Mouse (Mus musculus): ENCODE measurements at regions not wholly inside any gene's neighbourhood (a gene's known extent, or its start where the extent isn't known, plus 50 kb on each side); places are given as distances from the start of the nearest gene placed in this dataset.
"Not testable (repeated sequence)": the region's sequence is repeated elsewhere in the genome, so short reads cannot be mapped to it uniquely, and the experiment has no call there.

GRCm38 (mm10) chr1:157740725-157741665 is 234.5 kb downstream of the Sec16b start:
- DNase-seq, result no peak
- intact Hi-C loops (cut with DNase I), result no loop called here

- DNase-seq, result no peak
Observed at GRCm38 (mm10) chr1:157745611-157746010, 239.1 kb downstream of the Sec16b start.

GRCm38 (mm10) chr1:157755015-157755649 is 248.6 kb downstream of the Sec16b start:
- intact Hi-C loops (cut with DNase I), result no loop called here
- no peak for DNase-seq

More at GRCm38 (mm10) chr1:157745611-157746010, 239.1 kb downstream of the Sec16b start:
- intact Hi-C loops (cut with DNase I), result no loop called here

GRCm38 (mm10) chr1:157756977-157757376 is 250.4 kb downstream of the Sec16b start:
- no peak for DNase-seq
- intact Hi-C loops (cut with DNase I), result no loop called here

GRCm38 (mm10) chr1:157758337-157758736 is 251.8 kb downstream of the Sec16b start:
- intact Hi-C loops (cut with DNase I), result no loop called here
- no peak for DNase-seq

GRCm38 (mm10) chr1:157768201-157768600 is 261.7 kb downstream of the Sec16b start:
- intact Hi-C loops (cut with DNase I), result no loop called here
- no peak for DNase-seq

- intact Hi-C loops (cut with DNase I), result no loop called here
- DNase-seq, result no peak
Observed at GRCm38 (mm10) chr1:157797711-157798110, 291.2 kb downstream of the Sec16b start.

GRCm38 (mm10) chr1:157798561-157799553 is 292.3 kb downstream of the Sec16b start:
- DNase-seq, result no peak
- intact Hi-C loops (cut with DNase I), result no loop called here

- intact Hi-C loops (cut with DNase I), result no loop called here
Observed at GRCm38 (mm10) chr1:157801151-157801550, 294.6 kb downstream of the Sec16b start.

GRCm38 (mm10) chr1:157804229-157804628 is 297.7 kb downstream of the Sec16b start:
- DNase-seq, result no peak
- intact Hi-C loops (cut with DNase I), result no loop called here

More at GRCm38 (mm10) chr1:157801151-157801550, 294.6 kb downstream of the Sec16b start:
- no peak for DNase-seq

GRCm38 (mm10) chr1:157806296-157806695 is 299.8 kb downstream of the Sec16b start:
- no peak for DNase-seq
- intact Hi-C loops (cut with DNase I), result no loop called here

- no peak for DNase-seq
- intact Hi-C loops (cut with DNase I), result no loop called here
Observed at GRCm38 (mm10) chr1:157809674-157810471, 303.3 kb downstream of the Sec16b start.

GRCm38 (mm10) chr1:157810657-157811056 is 304.1 kb downstream of the Sec16b start:
- intact Hi-C loops (cut with DNase I), result no loop called here
- DNase-seq, result no peak

- no peak for DNase-seq
- intact Hi-C loops (cut with DNase I), result no loop called here
Observed at GRCm38 (mm10) chr1:157827966-157828365, 321.4 kb downstream of the Sec16b start.

- DNase-seq, result no peak
- intact Hi-C loops (cut with DNase I), result no loop called here
Observed at GRCm38 (mm10) chr1:157831511-157831910, 325.0 kb downstream of the Sec16b start.

GRCm38 (mm10) chr1:157872775-157873174 is 366.2 kb downstream of the Sec16b start:
- intact Hi-C loops (cut with DNase I), result no loop called here
- DNase-seq, result no peak

GRCm38 (mm10) chr1:157875006-157875405 is 368.5 kb downstream of the Sec16b start:
- no peak for DNase-seq
- intact Hi-C loops (cut with DNase I), result no loop called here

- DNase-seq; intact Hi-C loops (cut with DNase I): not testable (repeated sequence)
Observed at GRCm38 (mm10) chr1:157877117-157877516, 370.6 kb downstream of the Sec16b start.

GRCm38 (mm10) chr1:157887146-157887545 is 380.6 kb downstream of the Sec16b start:
- DNase-seq, result no peak
- intact Hi-C loops (cut with DNase I), result no loop called here

- intact Hi-C loops (cut with DNase I), result no loop called here
- no peak for DNase-seq
Observed at GRCm38 (mm10) chr1:157888573-157888972, 382.0 kb downstream of the Sec16b start.

All from gastrocnemius, postnatal 36 days (tissue).